Mouse (Mus musculus): ENCODE measurements around the gene Olfr446. TPM values are rescaled to one million over a fixed set of nuclear protein-coding genes. Genes with fewer than 3 reads are reported as not detected.

The Olfr446 gene
- polyA plus RNA-seq (2014; fragmentation: Illumina TruSeq; extraction: RNeasy Lipid Tissue Mini Kit (QIAGEN cat#74804); ENCODE audit: low read depth, low replicate concordance) = not detected

GRCm38 (mm10) chr6:42921077-42921476, at the start of gene Olfr446:
TSS of gene Olfr446 (plus strand) at chr6:42921377.

GRCm38 (mm10) chr6:42890141-42890540, 31.0 kb upstream of the Olfr446 start, which contains the start of gene Olfr448:
TSS of gene Olfr448 (plus strand) at chr6:42890441.

GRCm38 (mm10) chr6:42908578-42908977, 12.6 kb upstream of the Olfr446 start, which contains the start of gene Olfr447:
TSS of gene Olfr447 (plus strand) at chr6:42908878.

GRCm38 (mm10) chr6:42948767-42949166, 27.6 kb downstream of the Olfr446 start, which contains the start of gene Olfr444:
TSS of gene Olfr444 (plus strand) at chr6:42949067.

Other genes starting within 250 kb of the Olfr446 start
- gene Tcaf1, start 211.3 kb upstream of the Olfr446 start, polyA plus RNA-seq (2014; fragmentation: Illumina TruSeq; extraction: RNeasy Lipid Tissue Mini Kit (QIAGEN cat#74804); ENCODE audit: low read depth, low replicate concordance) = 2.4 TPM
- gene Olfr453, start 182.0 kb upstream of the Olfr446 start, polyA plus RNA-seq (2014; fragmentation: Illumina TruSeq; extraction: RNeasy Lipid Tissue Mini Kit (QIAGEN cat#74804); ENCODE audit: low read depth, low replicate concordance) = not detected
- gene Olfr38, start 165.0 kb upstream of the Olfr446 start, polyA plus RNA-seq (2014; fragmentation: Illumina TruSeq; extraction: RNeasy Lipid Tissue Mini Kit (QIAGEN cat#74804); ENCODE audit: low read depth, low replicate concordance) = not detected
- gene Olfr452, start 136.3 kb upstream of the Olfr446 start, polyA plus RNA-seq (2014; fragmentation: Illumina TruSeq; extraction: RNeasy Lipid Tissue Mini Kit (QIAGEN cat#74804); ENCODE audit: low read depth, low replicate concordance) = not detected
- not detected for gene Olfr450, start 109.4 kb upstream of the Olfr446 start, polyA plus RNA-seq (2014; fragmentation: Illumina TruSeq; extraction: RNeasy Lipid Tissue Mini Kit (QIAGEN cat#74804); ENCODE audit: low read depth, low replicate concordance)
- not detected for gene Olfr449, start 87.0 kb upstream of the Olfr446 start, polyA plus RNA-seq (2014; fragmentation: Illumina TruSeq; extraction: RNeasy Lipid Tissue Mini Kit (QIAGEN cat#74804); ENCODE audit: low read depth, low replicate concordance)
- not detected for gene Olfr448, start 30.9 kb upstream of the Olfr446 start, polyA plus RNA-seq (2014; fragmentation: Illumina TruSeq; extraction: RNeasy Lipid Tissue Mini Kit (QIAGEN cat#74804); ENCODE audit: low read depth, low replicate concordance)
- gene Olfr447, start 12.5 kb upstream of the Olfr446 start, polyA plus RNA-seq (2014; fragmentation: Illumina TruSeq; extraction: RNeasy Lipid Tissue Mini Kit (QIAGEN cat#74804); ENCODE audit: low read depth, low replicate concordance) = not detected
- gene Olfr444, start 27.7 kb downstream of the Olfr446 start, polyA plus RNA-seq (2014; fragmentation: Illumina TruSeq; extraction: RNeasy Lipid Tissue Mini Kit (QIAGEN cat#74804); ENCODE audit: low read depth, low replicate concordance) = not detected
- not detected for gene Olfr441, start 185.0 kb downstream of the Olfr446 start, polyA plus RNA-seq (2014; fragmentation: Illumina TruSeq; extraction: RNeasy Lipid Tissue Mini Kit (QIAGEN cat#74804); ENCODE audit: low read depth, low replicate concordance)
- not detected for gene Olfr237-ps1, start 225.2 kb downstream of the Olfr446 start, polyA plus RNA-seq (2014; fragmentation: Illumina TruSeq; extraction: RNeasy Lipid Tissue Mini Kit (QIAGEN cat#74804); ENCODE audit: low read depth, low replicate concordance)
- gene Olfr437, start 241.9 kb downstream of the Olfr446 start, polyA plus RNA-seq (2014; fragmentation: Illumina TruSeq; extraction: RNeasy Lipid Tissue Mini Kit (QIAGEN cat#74804); ENCODE audit: low read depth, low replicate concordance) = not detected

Data from liver, adult 10 weeks (tissue).